20 mouse cellular contexts compared by ENCODE assay signal in genomic region chr11:83397626-83398025, GRCm38 (mm10). TPM values are rescaled to one million over a fixed set of nuclear protein-coding genes. Genes with fewer than 3 reads are reported as not detected.
"Had no signal": no experiment of that assay in that cellular context is flagged by ENCODE, and none has a peak within 500 bp of the region (broad histone marks: within the 10 kb centered on the region; RNA-seq: fewer than 3 reads in every experiment).

No protein-coding gene starts in this region.

- DNase-seq: kidney, adult 8-10 months; kidney, postnatal 25 days; lung, embryonic 14.5 days; retina, postnatal 1 day; right cerebral cortex, postnatal 4 days; spleen, adult 18-20 months; thymus, adult 18-20 months; thymus, postnatal 14 days had no signal

- H3K4me1 ChIP-seq: limb, embryonic 15.5 days had no signal

- H3K4me3 ChIP-seq: left cerebral cortex, adult 2 months; limb, embryonic 15.5 days; midbrain, embryonic 12.5 days; neural tube, embryonic 13.5 days had no signal

- H3K9me3 ChIP-seq: limb, embryonic 15.5 days; midbrain, embryonic 12.5 days; neural tube, embryonic 13.5 days had no signal

- H3K27ac ChIP-seq: left cerebral cortex, adult 2 months; limb, embryonic 15.5 days; liver, embryonic 14.5 days; midbrain, embryonic 12.5 days; neural tube, embryonic 13.5 days had no signal

- ATAC-seq: midbrain, embryonic 16.5 days had no signal

- H3K27me3 ChIP-seq: limb, embryonic 15.5 days; midbrain, embryonic 12.5 days; neural tube, embryonic 13.5 days had no signal

RNA-seq across cellular contexts. Expression of gene Gas2l2, which starts 31.6 kb away (rescaled TPM):
- total RNA-seq: left cerebral cortex, adult 2 months; megakaryocyte-erythroid progenitor cell, adult 5-6 weeks had no signal
- polyA plus RNA-seq: kidney, embryonic 16.5 days; limb, embryonic 11.5 days; liver, embryonic 14.5 days; lung, embryonic 14.5 days; midbrain, embryonic 12.5 days; stomach, embryonic 14.5 days had no signal

RNA-seq across cellular contexts. Expression of gene 1700020L24Rik, which starts 39.9 kb away (rescaled TPM):
- total RNA-seq: layer of hippocampus, postnatal 25 days; left cerebral cortex, adult 2 months; left cerebral cortex, postnatal 14 days; megakaryocyte-erythroid progenitor cell, adult 5-6 weeks had no signal
- polyA plus RNA-seq: kidney, embryonic 16.5 days; neural tube, embryonic 13.5 days had no signal
